Mouse (Mus musculus): ENCODE measurements around the gene Arl4d. TPM values are rescaled to one million over a fixed set of nuclear protein-coding genes. Genes with fewer than 3 reads are reported as not detected.

Gene Arl4d
- total and polyA plus RNA-seq, 3 experiments, result 0.59 to 1.2 (median 0.81) TPM

DNA sequence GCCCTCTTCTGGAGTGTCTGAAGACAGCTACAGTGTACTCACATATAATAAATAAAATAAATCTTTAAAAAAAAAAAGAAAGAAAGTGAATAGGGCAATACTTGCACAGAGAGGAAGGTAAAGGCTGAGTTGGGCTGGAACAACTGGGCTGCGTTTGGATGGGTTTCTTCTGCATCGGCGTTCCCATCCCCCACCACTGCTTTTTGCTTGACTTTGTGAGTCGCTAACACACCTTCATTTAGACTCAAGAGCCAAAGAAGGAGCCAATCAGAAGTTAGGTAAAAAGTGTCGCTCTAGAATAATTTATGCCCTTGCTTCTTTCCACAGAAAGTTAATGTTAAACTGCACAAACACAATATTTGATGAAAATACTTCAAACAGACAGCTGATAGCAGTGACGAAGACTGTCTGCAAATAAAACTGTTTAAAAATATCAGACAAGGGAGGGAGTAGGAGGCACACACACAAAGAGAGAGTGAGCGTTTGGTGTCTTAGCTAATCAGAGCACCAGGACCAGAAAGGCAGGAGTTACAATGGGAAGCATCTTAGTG lies 17.1 kb downstream of the Arl4d start:
- Histone ChIP-seq H3K4me2 (ENCODE audit: insufficient read depth, low read depth, poor library complexity, severe bottlenecking) (no peak overlapping the region), H3K4me1 (ENCODE audit: control insufficient read depth in 1 of 2, insufficient read depth in 2 of 2) (peaks cover 4 to 12% of the 10 kb centered on the region in 2 experiments; a peak in 3 of 4 replicates), H3K27ac (ENCODE audit: insufficient read depth, low read depth) (no peak overlapping the region), H3K27me3 (replicated peaks) (peaks cover 18% of the 10 kb centered on the region), H3K9me3 (replicated peaks; ENCODE audit: low read length) (no peaks in the 10 kb centered on the region), H3K79me2 (replicated peaks; ENCODE audit: control insufficient read depth, extremely low read depth, insufficient read depth, poor library complexity, severe bottlenecking) (no peaks in the 10 kb centered on the region), H3K36me3 (replicated peaks in 1 of 2; ENCODE audit: control insufficient read depth in 1 of 2, insufficient read depth in 1 of 2, low read length in 1 of 2) (no peaks in the 10 kb centered on the region), H3K4me3 (replicated peaks in 1 of 3; ENCODE audit: low read depth in 2 of 3, low read length in 2 of 3, poor library complexity in 1 of 3) (no peak overlapping the region), H3K9ac (ENCODE audit: insufficient read depth, low read depth) (no peak overlapping the region)
- DNase-seq (ENCODE audit: extremely low read depth), result no peak
- TF ChIP-seq ELF1 (IDR thresholded peaks at IDR 0.05; ENCODE audit: low read depth, low read length) (no peak), USF2 (conservative IDR thresholded peaks at IDR 0.05; ENCODE audit: low read depth, low read length) (no peak), MAZ (IDR thresholded peaks at IDR 0.05; ENCODE audit: low read depth, low read length) (no peak), USF1 (IDR thresholded peaks at IDR 0.05; ENCODE audit: low read depth, low read length) (no peak), NELFE (IDR thresholded peaks at IDR 0.05; ENCODE audit: low read depth, low read length) (no peak), TBP (conservative IDR thresholded peaks at IDR 0.05; ENCODE audit: low read depth, low read length) (no peak), ZMIZ1 (IDR thresholded peaks at IDR 0.05; ENCODE audit: low read depth, low read length) (no peak), JUN (IDR thresholded peaks at IDR 0.05; ENCODE audit: insufficient read depth, low read depth, low read length) (no peak), UBTF (IDR thresholded peaks at IDR 0.05; ENCODE audit: low read depth, low read length) (no peak), MXI1 (IDR thresholded peaks at IDR 0.05; ENCODE audit: low read depth, low read length) (no peak), SMC3 (IDR thresholded peaks at IDR 0.05; ENCODE audit: low read depth, low read length) (no peak), TCF12 (IDR thresholded peaks at IDR 0.05; ENCODE audit: low read depth, low read length) (no peak), ETS1 (conservative IDR thresholded peaks at IDR 0.05; ENCODE audit: low read depth, low read length) (no peak), E2F4 (IDR thresholded peaks at IDR 0.05; ENCODE audit: insufficient replicate concordance, low read depth, low read length) (no peak), POLR2AphosphoS2 (IDR thresholded peaks at IDR 0.05; ENCODE audit: low read depth, low read length) (no peak), EP300 (IDR thresholded peaks at IDR 0.05; ENCODE audit: low read length) (no peak), MAFK (IDR thresholded peaks at IDR 0.05; ENCODE audit: insufficient replicate concordance, low read length) (no peak), ZC3H11A (IDR thresholded peaks at IDR 0.05; ENCODE audit: low read depth, low read length) (no peak), GABPA (IDR thresholded peaks at IDR 0.05; ENCODE audit: insufficient replicate concordance, low read depth, low read length) (no peak), POLR2A (IDR thresholded peaks at IDR 0.05; ENCODE audit: low read depth, low read length) (no peak)
- in situ Hi-C loops (cut with MboI; ENCODE audit: low pct_ligation_motif_present, low pct_unique_long_range_greater_than_20kb, low sequenced_read_pairs), result no loop called here
- dilution Hi-C loops (cut with MboI; ENCODE audit: extremely low pct_ligation_motif_present, extremely low pct_unique_long_range_greater_than_20kb, low sequenced_read_pairs), result no loop called here

Measured in CH12.LX (cell line).